Mouse (Mus musculus) adrenal gland, adult 18-20 months (tissue): Measurements from ENCODE around the gene Kcnq1. TPM values are rescaled to one million over a fixed set of nuclear protein-coding genes. Genes with fewer than 3 reads are reported as not detected.

Source experiments
- DNase-seq, 2 experiments: peaks; one replicate each; pipeline ENCODE4 v3.0.0; 2021 to 2022; ENCODE audit warnings: low spot score in 2 of 2
- total RNA-seq, 2 experiments: library from RNA; stranded (reverse); gene quantifications; 1 replicate in 1 of 2; 2 replicates in 1 of 2; pipeline ENCODE4 v1.2.3; 2021

The Kcnq1 gene
- total RNA-seq, 2 experiments from 2014 or later = 3.2 to 6.0 TPM

GRCm38 (mm10) chr7:143178831-143179230 is 72.7 kb downstream of the Kcnq1 start:
- DNase-seq = peak in 1 of 2 experiments; percentile 47

DNA sequence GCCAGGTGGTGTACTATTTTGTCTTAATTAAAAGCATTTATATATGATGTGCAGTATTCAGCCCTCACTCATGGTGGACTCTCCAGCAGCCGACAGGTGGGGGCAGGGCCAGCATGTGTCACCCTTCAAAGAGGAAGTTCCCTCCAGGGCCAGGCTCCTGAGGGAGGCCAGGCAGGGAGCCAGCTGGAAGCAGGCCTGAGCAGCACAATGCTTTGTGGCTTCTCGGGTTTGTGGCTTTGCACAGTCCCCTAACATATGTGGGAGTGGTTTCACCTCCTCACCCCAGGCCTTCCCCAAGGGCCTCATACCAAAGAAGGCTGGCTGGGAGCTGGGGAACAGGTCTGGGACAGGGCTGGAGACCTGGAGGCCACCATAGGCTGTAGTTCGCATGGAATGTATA is 74.6 kb downstream of the Kcnq1 start:
- DNase-seq = peak; percentile 62 to 68

GRCm38 (mm10) chr7:143181311-143181710 is 75.1 kb downstream of the Kcnq1 start:
- peak in 1 of 2 experiments; percentile 30 for DNase-seq

GRCm38 (mm10) chr7:143185506-143185905 is 79.3 kb downstream of the Kcnq1 start:
- DNase-seq = no peak

DNA sequence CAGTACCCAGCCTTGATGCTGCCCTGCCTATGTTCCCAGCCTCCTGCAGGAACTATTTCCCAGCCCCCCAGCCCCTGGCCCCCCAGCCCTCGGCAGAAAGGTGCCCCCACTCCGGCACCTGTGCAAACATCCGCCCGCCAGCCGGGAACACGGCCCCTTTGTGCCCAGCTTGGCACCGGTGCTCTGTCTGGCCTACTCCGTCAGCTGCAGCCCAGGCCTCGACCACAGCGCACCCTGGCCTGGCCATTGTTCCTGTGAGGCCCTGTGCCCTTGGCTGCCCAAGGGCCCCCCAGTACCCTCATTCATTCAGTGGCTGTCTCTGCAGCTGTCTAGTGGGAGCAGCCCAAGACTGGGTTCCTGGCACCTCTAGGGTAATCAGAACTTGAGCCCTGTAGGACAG is 80.2 kb downstream of the Kcnq1 start:
- no peak for DNase-seq

GRCm38 (mm10) chr7:143187181-143187580 is 81.0 kb downstream of the Kcnq1 start:
- DNase-seq = no peak

GRCm38 (mm10) chr7:143188589-143188988 is 82.4 kb downstream of the Kcnq1 start:
- no peak for DNase-seq

DNA sequence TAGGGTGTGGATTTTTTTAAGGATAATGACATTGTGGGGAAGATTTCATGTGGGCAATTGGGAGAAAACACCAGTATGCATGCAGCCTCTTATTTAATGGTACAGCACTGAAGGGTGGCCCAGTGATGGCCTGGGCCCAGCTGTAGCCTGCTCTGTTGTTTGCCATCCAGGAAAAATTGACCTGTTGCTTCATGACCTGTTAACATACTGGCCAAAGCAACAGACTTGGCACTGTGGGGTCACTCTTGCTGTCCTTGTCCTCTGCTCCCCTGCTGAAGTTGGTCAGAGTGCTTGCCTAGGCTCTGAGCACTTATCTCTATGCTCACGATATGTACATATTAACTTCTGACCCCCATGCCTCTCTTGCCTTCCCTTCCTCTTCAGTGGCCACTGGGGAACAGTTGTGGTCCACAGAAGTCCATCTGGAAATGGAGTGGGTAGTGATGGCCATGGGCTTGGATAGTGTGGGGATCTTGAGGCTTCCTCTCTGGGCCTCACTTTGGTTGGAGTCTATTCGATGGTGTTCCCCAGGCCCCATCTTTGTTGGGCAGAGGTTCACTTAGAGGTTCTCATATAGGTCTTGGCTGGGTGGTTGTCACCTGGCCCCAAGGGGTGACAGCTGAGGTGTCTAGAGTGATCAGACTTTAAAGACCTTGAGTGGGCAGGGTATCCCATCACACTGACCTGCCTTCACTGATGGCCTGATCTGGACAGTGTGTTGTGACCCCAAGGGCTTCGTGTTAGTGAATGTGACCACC is 84.0 kb downstream of the Kcnq1 start:
- no peak for DNase-seq

DNA sequence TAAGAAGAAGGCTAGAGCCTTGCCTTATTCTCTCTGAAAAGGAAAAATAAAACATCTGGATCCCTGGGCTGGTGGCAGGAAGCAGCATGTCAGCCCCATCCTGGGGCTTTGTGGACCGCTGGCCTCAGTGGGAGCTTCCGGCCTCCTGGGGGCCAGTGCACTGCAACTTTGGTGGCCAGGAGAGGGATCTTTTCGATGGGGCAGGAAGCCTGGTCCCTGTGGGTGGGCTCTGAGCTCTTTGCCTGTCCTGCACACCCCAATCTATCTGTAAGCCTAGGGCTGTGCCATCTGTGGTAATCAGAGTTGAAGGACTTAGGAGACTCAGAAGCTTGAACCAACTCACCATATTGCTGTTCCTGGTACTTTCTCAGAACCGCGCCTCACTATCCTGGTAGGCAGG is 84.7 kb downstream of the Kcnq1 start:
- no peak for DNase-seq

DNA sequence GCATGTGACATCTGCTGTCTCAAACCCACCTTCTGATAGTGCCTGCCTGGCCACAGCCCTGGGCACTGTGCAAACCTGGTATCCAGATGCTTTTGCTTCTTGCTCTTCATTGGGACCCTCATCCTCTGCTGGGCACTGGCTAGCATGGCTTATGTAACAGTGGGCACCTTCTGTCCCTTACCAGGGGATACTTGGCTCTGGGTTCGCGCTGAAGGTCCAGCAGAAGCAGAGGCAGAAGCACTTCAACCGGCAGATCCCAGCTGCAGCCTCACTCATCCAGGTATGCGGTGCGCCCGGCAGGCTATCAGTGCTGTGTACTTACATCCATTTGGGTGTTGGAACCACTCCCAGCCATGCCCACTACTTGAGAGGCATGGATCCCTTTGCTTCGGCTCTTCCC is 86.2 kb downstream of the Kcnq1 start:
- no peak for DNase-seq

GRCm38 (mm10) chr7:143194064-143194463 is 87.9 kb downstream of the Kcnq1 start:
- DNase-seq = no peak

DNA sequence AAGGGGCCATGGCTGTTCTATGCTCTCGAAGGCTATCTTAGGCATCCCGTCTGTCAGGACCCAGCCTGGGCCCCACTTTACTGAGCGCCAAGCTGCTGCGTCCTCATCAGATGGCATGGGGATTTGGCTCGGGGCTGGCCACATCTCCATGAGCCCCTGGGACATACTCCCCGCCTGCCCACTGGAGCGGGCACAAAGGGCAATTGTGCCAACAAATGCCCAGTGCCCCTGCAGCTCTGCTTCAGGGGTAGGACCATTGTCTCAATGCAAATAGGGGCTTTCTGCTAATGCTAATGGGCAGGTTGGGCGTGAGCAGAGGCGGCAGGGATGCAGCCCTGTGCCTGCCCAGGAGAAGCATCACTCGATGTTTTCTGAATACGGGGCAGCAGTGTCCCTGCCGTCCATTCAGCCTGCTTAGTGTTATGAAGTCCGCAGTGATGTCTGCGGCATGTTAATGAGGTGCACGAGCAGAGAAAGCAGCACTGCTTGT is 91.8 kb downstream of the Kcnq1 start:
- no peak for DNase-seq

DNA sequence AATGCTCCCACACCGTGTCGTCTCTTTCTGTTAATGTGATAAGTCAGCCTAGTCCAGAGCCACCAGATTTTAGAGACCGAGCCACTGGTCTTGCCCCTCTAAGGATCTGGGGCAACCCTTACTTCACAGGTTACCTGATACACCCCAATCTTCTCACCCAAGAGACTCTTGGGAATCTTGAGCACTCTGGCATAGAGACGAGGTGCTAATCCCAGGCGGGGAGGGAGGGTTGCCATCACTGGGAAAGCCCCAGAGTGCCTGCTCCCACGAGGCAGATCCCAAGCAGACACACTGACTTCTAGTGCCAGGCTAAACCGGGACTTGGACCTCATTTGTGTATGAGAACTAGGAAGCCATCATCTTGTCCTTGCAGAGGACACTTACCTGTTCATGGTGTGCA is 92.3 kb downstream of the Kcnq1 start:
- DNase-seq = no peak

- DNase-seq = no peak
These were observed 95.1 kb downstream of the Kcnq1 start for GRCm38 (mm10) chr7:143201255-143201654.

GRCm38 (mm10) chr7:143203897-143204296 is 97.7 kb downstream of the Kcnq1 start:
- no peak for DNase-seq

DNA sequence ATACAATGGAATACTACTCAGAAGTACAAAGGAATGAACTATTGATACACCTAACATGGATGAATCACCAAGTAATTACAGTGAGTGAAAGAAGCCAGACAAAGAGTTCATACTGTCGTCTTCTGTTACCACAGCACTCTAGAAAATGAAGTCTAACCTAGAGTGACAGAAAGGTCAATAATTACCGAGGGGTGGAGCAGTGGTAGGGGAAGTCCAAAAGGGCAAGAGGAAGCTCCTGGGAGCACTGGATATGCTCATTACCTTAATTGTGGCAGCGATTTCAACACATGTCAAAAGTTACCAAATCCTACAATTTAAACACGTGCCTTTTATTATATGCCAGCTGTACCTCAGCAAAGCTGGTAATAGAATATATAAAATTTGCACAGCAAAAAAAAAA is 100.9 kb downstream of the Kcnq1 start:
- DNase-seq = no peak

DNA sequence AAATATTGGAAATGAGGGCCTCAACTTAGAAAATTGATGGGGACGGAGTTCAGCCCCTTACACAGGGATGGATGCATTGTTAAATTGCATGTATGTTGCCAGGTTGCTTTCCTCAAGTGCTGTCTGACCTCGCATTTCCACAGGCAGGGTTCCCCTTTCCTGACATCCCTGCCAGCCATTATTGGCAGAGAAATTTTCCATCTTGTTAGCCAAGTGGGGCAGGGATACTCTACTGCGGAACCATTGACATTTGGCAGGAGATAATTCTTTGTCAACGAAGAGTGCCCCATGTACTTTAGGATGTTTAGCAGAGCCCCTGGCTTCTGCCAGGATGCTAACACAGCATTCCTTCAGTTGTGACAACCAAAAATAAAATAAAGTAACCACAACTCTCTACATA is 104.6 kb downstream of the Kcnq1 start:
- no peak for DNase-seq

DNA sequence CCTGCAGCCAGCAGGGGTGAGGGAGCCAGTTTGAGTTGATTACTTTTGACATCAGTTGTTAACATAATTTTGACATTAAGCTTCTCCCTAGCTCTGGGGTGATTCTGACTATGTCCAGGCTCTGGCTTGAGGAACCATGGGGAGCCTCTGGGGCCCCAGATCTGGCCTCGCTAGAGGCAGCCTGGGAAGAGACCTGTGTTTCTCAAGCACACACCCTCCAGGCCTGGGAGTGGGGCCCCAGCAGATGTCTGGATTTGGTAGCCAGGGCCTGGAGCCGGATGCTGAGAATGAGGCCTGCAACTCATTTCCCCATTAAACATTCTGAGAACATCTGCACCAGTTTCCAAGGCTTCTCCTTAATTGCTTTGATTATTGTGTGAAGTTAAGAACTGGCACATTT is 145.0 kb downstream of the Kcnq1 start:
- no peak for DNase-seq

GRCm38 (mm10) chr7:143253126-143253871 is 147.1 kb downstream of the Kcnq1 start:
- DNase-seq = no peak

GRCm38 (mm10) chr7:143254901-143255300 is 148.7 kb downstream of the Kcnq1 start:
- no peak for DNase-seq

GRCm38 (mm10) chr7:143261246-143261645 is 155.1 kb downstream of the Kcnq1 start:
- no peak for DNase-seq

DNA sequence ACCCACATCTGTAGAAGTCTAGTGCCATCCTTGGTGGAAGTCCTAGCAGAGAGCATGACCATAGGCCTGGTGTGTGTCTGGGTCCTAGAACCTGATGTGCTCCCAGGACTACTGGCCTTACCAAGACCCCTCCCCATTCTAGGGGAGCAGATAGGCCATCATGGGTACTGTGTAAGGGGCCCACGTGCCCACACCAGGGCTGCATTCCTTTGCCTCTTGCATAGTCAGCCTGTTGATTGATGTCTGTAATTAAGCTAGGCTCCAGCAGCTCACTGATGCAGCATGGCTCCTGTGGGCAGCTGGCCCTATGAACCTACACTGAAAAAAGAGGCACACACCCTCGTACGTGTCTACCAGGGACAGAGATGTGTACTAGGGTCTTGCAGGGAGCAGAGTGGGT is 157.4 kb downstream of the Kcnq1 start:
- no peak for DNase-seq
